Mouse (Mus musculus) urinary bladder, postnatal 0 days (tissue): Measurements from ENCODE around the gene Klhdc7a. TPM values are rescaled to one million over a fixed set of nuclear protein-coding genes. Genes with fewer than 3 reads are reported as not detected.
A peak's percentile ranks its signal among the peaks of the same experiment; 100 is the strongest.

Experiments used
- microRNA counts: library from miRNA; unstranded; fragments of <30 nt; microRNA quantifications from one replicate; lab custom pipeline; 2016
- microRNA-seq: library from miRNA; unstranded; fragments of <30 nt; microRNA quantifications from one replicate; pipeline ENCODE4, GENCODE M21; 2016
- polyA plus RNA-seq: library from polyadenylated mRNA; unstranded; fragments of >200 nt; fragmentation: Nextera tagmentation; extraction: Ambion mirVana; gene quantifications from 2 replicates; pipeline ENCODE4 v1.2.1, GENCODE M21; 2015

Klhdc7a gene
- 4.4 and 4.8 TPM in 2 replicates for polyA plus RNA-seq

DNA sequence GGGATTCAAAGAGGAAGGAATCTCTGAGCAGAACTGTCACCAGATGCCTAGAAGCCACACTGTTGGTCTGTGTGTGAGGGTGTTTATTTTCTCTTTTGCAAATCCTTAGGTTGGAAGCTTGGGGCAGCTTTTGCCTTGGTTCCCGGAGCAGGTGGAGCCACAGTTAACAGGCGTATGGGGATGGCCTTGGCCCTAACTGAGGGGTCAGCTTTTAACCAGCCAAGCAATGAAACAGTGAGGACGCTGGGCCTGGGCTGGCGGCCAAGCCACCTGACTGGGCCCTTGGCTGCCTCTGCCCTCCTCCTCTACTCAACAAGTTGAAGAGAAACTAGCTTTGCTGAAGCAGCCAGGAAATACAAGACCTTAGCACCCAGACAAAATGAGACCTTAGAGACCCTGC lies at the start of gene Klhdc7a:
Gene Klhdc7a, minus strand, starts transcription at position 105 of the 400 bp plus-strand sequence.

MicroRNA genes within 50 kb of the gene (microRNA counts, 519-probe panel; counts per million panel counts)
- microRNA mmu-miR-2139 (lab: Ali Mortazavi, UCI), result 1,638 counts per million, percentile 16 among the panel's probes with 10 or more counts

Small RNA genes within 50 kb of the gene (microRNA-seq; reads per million reads assigned to microRNA genes)
- not detected for gene Mir2139

Other genes starting within 250 kb of the Klhdc7a start
- not detected in 2 replicates for gene Pax7, start 134.5 kb downstream of the Klhdc7a start, polyA plus RNA-seq